Mouse (Mus musculus) kidney, adult 2 months (tissue): ENCODE results near the gene Pigb.

Source experiments
- CTCF ChIP-seq: fragments of 200-500 bp; conservative IDR thresholded peaks from 2 replicates; pipeline ENCODE4 v1.5.1; 2011; ENCODE audit warnings: low read depth, mild to moderate bottlenecking, control low read depth, low read length, moderate library complexity, mixed read lengths; ENCODE audit not compliant: insufficient read depth, insufficient read length
- POLR2A ChIP-seq: fragments of 200-500 bp; IDR thresholded peaks from one replicate; pipeline ENCODE4 v1.6.1; 2011; ENCODE audit warnings: low read depth, low read length, control low read depth

DNA sequence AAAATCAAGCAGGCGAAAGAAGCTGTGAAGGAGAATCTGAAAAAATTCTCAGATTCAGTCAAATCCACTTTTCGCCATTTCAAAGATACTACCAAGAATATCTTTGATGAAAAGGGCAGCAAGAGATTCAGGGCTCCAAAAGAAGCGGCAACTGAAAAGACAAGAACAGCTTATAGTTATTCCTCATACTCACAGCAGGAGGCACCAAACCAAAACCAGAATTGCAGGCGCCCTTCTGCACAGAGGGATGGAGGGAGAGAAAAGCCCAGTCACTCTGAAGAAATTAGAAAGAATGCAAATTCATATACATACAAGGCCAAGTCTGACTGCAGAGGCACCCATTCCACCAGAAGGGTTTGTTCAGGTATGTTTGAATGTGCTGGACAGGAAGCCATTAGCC, 27.5 kb downstream of the Pigb start:
- TF ChIP-seq CTCF (0 out of 2 replicates have a peak, but pooled peaks have one; percentile 1), POLR2A (no peak)
